Mouse (Mus musculus): ENCODE results near the gene 4931409K22Rik. TPM values are rescaled to one million over a fixed set of nuclear protein-coding genes. Genes with fewer than 3 reads are reported as not detected.

The 4931409K22Rik gene
- polyA plus RNA-seq, 1 experiment from 2014 or later: 0.23 TPM

- 0 out of 2 replicates have a peak overlapping the region, but pooled peaks have one; percentile 34 for H3K27ac ChIP-seq
- no peak for ATAC-seq (replicated peaks; ENCODE audit: low FRiP score)
- 13% methylated on average over 8 of the region's 8 CpGs for WGBS
- peak overlapping the region; percentile 53 for H3K4me3 ChIP-seq (replicated peaks)
- 0 out of 2 replicates have a peak overlapping the region, but pooled peaks have one; percentile 63 for H3K9ac ChIP-seq
- peak overlapping the region; percentile 98 for H3K4me2 ChIP-seq
- H3K9me3 ChIP-seq (replicated peaks): no peaks in the 10 kb centered on the region
- H3K36me3 ChIP-seq: peaks cover 20% of the 10 kb centered on the region
- peaks cover 67% of the 10 kb centered on the region for H3K4me1 ChIP-seq
- peaks cover 6% of the 10 kb centered on the region; the same call in 1 of the 2 replicates for H3K27me3 ChIP-seq
Observed at GRCm38 (mm10) chr5:24599137-24599536, 42.5 kb upstream of the 4931409K22Rik start.

- Histone ChIP-seq H3K27ac (peak overlapping the region; percentile 34; the same call in 1 of the 2 replicates), H3K27me3 (peaks cover 6% of the 10 kb centered on the region; the same call in 1 of the 2 replicates), H3K36me3 (peaks cover 26% of the 10 kb centered on the region), H3K9ac (peak overlapping the region; percentile 63), H3K4me2 (peak overlapping the region; percentile 98), H3K9me3 (replicated peaks) (no peaks in the 10 kb centered on the region), H3K4me3 (replicated peaks) (peak overlapping the region; percentile 53), H3K4me1 (peaks cover 61% of the 10 kb centered on the region)
- ATAC-seq (replicated peaks; ENCODE audit: low FRiP score): peak; percentile 29
- WGBS: 0% methylated on average over 40 of the region's 41 CpGs
Observed at GRCm38 (mm10) chr5:24598570-24599006, 42.0 kb upstream of the 4931409K22Rik start.

GRCm38 (mm10) chr5:24597901-24598569, 41.4 kb upstream of the 4931409K22Rik start:
- H3K9ac ChIP-seq: peak overlapping the region; percentile 63
- no peak for ATAC-seq (replicated peaks; ENCODE audit: low FRiP score)
- peak overlapping the region; percentile 98 for H3K4me2 ChIP-seq
- no peaks in the 10 kb centered on the region for H3K9me3 ChIP-seq (replicated peaks)
- peaks cover 56% of the 10 kb centered on the region for H3K4me1 ChIP-seq
- H3K36me3 ChIP-seq: peaks cover 31% of the 10 kb centered on the region
- 23% methylated on average over 15 of the region's 15 CpGs for WGBS
- H3K4me3 ChIP-seq (replicated peaks): peak overlapping the region; percentile 53
- H3K27ac ChIP-seq: peak overlapping the region; percentile 34; the same call in 1 of the 2 replicates
- peaks cover 6% of the 10 kb centered on the region; the same call in 1 of the 2 replicates for H3K27me3 ChIP-seq

- no peak for ATAC-seq (replicated peaks; ENCODE audit: low FRiP score)
- peak overlapping the region; percentile 25; the same call in 1 of the 2 replicates for H3K27ac ChIP-seq
- 57% methylated on average over 2 of the region's 2 CpGs for WGBS
- no peak overlapping the region for H3K4me2 ChIP-seq
- no peak overlapping the region for H3K4me3 ChIP-seq (replicated peaks)
- peaks cover 6% of the 10 kb centered on the region; the same call in 1 of the 2 replicates for H3K27me3 ChIP-seq
- H3K4me1 ChIP-seq: peaks cover 53% of the 10 kb centered on the region
- 0 out of 2 replicates have a peak overlapping the region, but pooled peaks have one; percentile 1 for H3K9ac ChIP-seq
- peaks cover 39% of the 10 kb centered on the region for H3K36me3 ChIP-seq
- H3K9me3 ChIP-seq (replicated peaks): no peaks in the 10 kb centered on the region
Observed at GRCm38 (mm10) chr5:24597221-24597728, 40.7 kb upstream of the 4931409K22Rik start.

GRCm38 (mm10) chr5:24596519-24597171, 40.0 kb upstream of the 4931409K22Rik start:
- Histone ChIP-seq H3K9me3 (replicated peaks) (no peaks in the 10 kb centered on the region), H3K9ac (0 out of 2 replicates have a peak overlapping the region, but pooled peaks have one; percentile 1), H3K4me1 (peaks cover 55% of the 10 kb centered on the region), H3K27ac (no peak overlapping the region), H3K36me3 (peaks cover 45% of the 10 kb centered on the region), H3K4me3 (replicated peaks) (no peak overlapping the region), H3K4me2 (no peak overlapping the region; the same call in 1 of the 2 replicates), H3K27me3 (peaks cover 6% of the 10 kb centered on the region; the same call in 1 of the 2 replicates)
- ATAC-seq (replicated peaks; ENCODE audit: low FRiP score): no peak
- 21% methylated on average over 11 of the region's 11 CpGs for WGBS

GRCm38 (mm10) chr5:24595786-24596380, 39.3 kb upstream of the 4931409K22Rik start:
- no peak for ATAC-seq (replicated peaks; ENCODE audit: low FRiP score)
- H3K4me2 ChIP-seq: no peak overlapping the region
- no peaks in the 10 kb centered on the region for H3K9me3 ChIP-seq (replicated peaks)
- H3K9ac ChIP-seq: no peak overlapping the region
- H3K4me1 ChIP-seq: peaks cover 56% of the 10 kb centered on the region
- H3K27me3 ChIP-seq: peaks cover 6% of the 10 kb centered on the region; the same call in 1 of the 2 replicates
- no peak overlapping the region for H3K4me3 ChIP-seq (replicated peaks)
- 67% methylated on average over 14 of the region's 14 CpGs for whole genome bisulfite sequencing
- no peak overlapping the region for H3K27ac ChIP-seq
- H3K36me3 ChIP-seq: peaks cover 51% of the 10 kb centered on the region

- no peak overlapping the region for H3K27ac ChIP-seq
- ATAC-seq (replicated peaks; ENCODE audit: low FRiP score): no peak
Observed at GRCm38 (mm10) chr5:24595261-24595660, 38.7 kb upstream of the 4931409K22Rik start.

GRCm38 (mm10) chr5:24594346-24594745, 37.7 kb upstream of the 4931409K22Rik start:
- no peak overlapping the region for H3K4me3 ChIP-seq (replicated peaks)
- ATAC-seq (replicated peaks; ENCODE audit: low FRiP score): no peak
- 94% methylated on average over 5 of the region's 5 CpGs for WGBS
- no peaks in the 10 kb centered on the region for H3K9me3 ChIP-seq (replicated peaks)
- H3K27me3 ChIP-seq: peaks cover 6% of the 10 kb centered on the region; the same call in 1 of the 2 replicates
- no peak overlapping the region for H3K4me2 ChIP-seq
- peaks cover 50% of the 10 kb centered on the region for H3K4me1 ChIP-seq
- H3K36me3 ChIP-seq: peaks cover 61% of the 10 kb centered on the region
- H3K9ac ChIP-seq: no peak overlapping the region
- H3K27ac ChIP-seq: no peak overlapping the region

More at GRCm38 (mm10) chr5:24595261-24595660, 38.7 kb upstream of the 4931409K22Rik start:
- WGBS: 94% methylated on average over 5 of the region's 5 CpGs
- no peak overlapping the region for H3K9ac ChIP-seq
- H3K4me3 ChIP-seq (replicated peaks): no peak overlapping the region
- H3K9me3 ChIP-seq (replicated peaks): no peaks in the 10 kb centered on the region
- H3K4me2 ChIP-seq: no peak overlapping the region
- H3K4me1 ChIP-seq: peaks cover 52% of the 10 kb centered on the region
- H3K36me3 ChIP-seq: peaks cover 52% of the 10 kb centered on the region
- peaks cover 6% of the 10 kb centered on the region; the same call in 1 of the 2 replicates for H3K27me3 ChIP-seq

GRCm38 (mm10) chr5:24593928-24594327, 37.3 kb upstream of the 4931409K22Rik start:
- no peak overlapping the region for H3K4me3 ChIP-seq (replicated peaks)
- no peak overlapping the region for H3K27ac ChIP-seq
- H3K36me3 ChIP-seq: peaks cover 65% of the 10 kb centered on the region
- no peak overlapping the region for H3K9ac ChIP-seq
- ATAC-seq (replicated peaks; ENCODE audit: low FRiP score): no peak
- no peaks in the 10 kb centered on the region for H3K9me3 ChIP-seq (replicated peaks)
- 71% methylated on average over 10 of the region's 10 CpGs for WGBS
- peaks cover 6% of the 10 kb centered on the region; the same call in 1 of the 2 replicates for H3K27me3 ChIP-seq
- peaks cover 46% of the 10 kb centered on the region for H3K4me1 ChIP-seq
- H3K4me2 ChIP-seq: no peak overlapping the region

GRCm38 (mm10) chr5:24593230-24593629, 36.6 kb upstream of the 4931409K22Rik start:
- Histone ChIP-seq H3K4me1 (peaks cover 44% of the 10 kb centered on the region), H3K36me3 (peaks cover 72% of the 10 kb centered on the region), H3K9me3 (replicated peaks) (no peaks in the 10 kb centered on the region), H3K9ac (no peak overlapping the region), H3K27ac (no peak overlapping the region), H3K4me2 (no peak overlapping the region), H3K27me3 (peaks cover 5% of the 10 kb centered on the region; the same call in 1 of the 2 replicates), H3K4me3 (replicated peaks) (no peak overlapping the region)
- ATAC-seq (replicated peaks; ENCODE audit: low FRiP score): no peak
- 82% methylated on average over 10 of the region's 10 CpGs for WGBS

GRCm38 (mm10) chr5:24592471-24593160, 36.0 kb upstream of the 4931409K22Rik start:
- H3K27me3 ChIP-seq: no peaks in the 10 kb centered on the region
- 0 out of 2 replicates have a peak overlapping the region, but pooled peaks have one; percentile 75 for H3K27ac ChIP-seq
- peak overlapping the region; percentile 44 for H3K4me2 ChIP-seq
- WGBS: 61% methylated on average over 21 of the region's 21 CpGs
- H3K36me3 ChIP-seq: peaks cover 76% of the 10 kb centered on the region
- ATAC-seq (replicated peaks; ENCODE audit: low FRiP score): no peak
- H3K4me1 ChIP-seq: peaks cover 44% of the 10 kb centered on the region
- H3K9me3 ChIP-seq (replicated peaks): no peaks in the 10 kb centered on the region
- no peak overlapping the region for H3K9ac ChIP-seq
- H3K4me3 ChIP-seq (replicated peaks): peak overlapping the region; percentile 17; the same call in 1 of the 2 replicates
